Mouse (Mus musculus) c-Kit-negative CD71-positive TER-119-positive erythroid progenitor cells, embryonic 14.5 days (primary cell): ENCODE results near the gene 2310057J18Rik.
"Not testable (repeated sequence)": the region's sequence is repeated elsewhere in the genome, so short reads cannot be mapped to it uniquely, and the experiment has no call there.

Source experiments
- DNase-seq: peaks from one replicate; pipeline ENCODE4 v3.0.0-alpha.2; 2013; ENCODE audit warnings: low read depth, low spot score

Gene 2310057J18Rik

GRCm38 (mm10) chr10:28986203-28986602 is at the start of gene 2310057J18Rik:
TSS of gene 2310057J18Rik (minus strand) at chr10:28986303.
- no peak for DNase-seq

- DNase-seq = not testable (repeated sequence)
Measured at GRCm38 (mm10) chr10:29029960-29030359, 43.9 kb upstream of the 2310057J18Rik start.

GRCm38 (mm10) chr10:29019496-29020270 is 33.6 kb upstream of the 2310057J18Rik start:
- no peak for DNase-seq

- no peak for DNase-seq
Measured at GRCm38 (mm10) chr10:28997776-28998175, 11.7 kb upstream of the 2310057J18Rik start.

GRCm38 (mm10) chr10:28988990-28989389 is 2.9 kb upstream of the 2310057J18Rik start:
- DNase-seq = no peak

- no peak for DNase-seq
Measured at GRCm38 (mm10) chr10:28968189-28968588, 17.9 kb downstream of the 2310057J18Rik start.

GRCm38 (mm10) chr10:28955138-28955537 is 31.0 kb downstream of the 2310057J18Rik start:
- DNase-seq = peak; percentile 9

- DNase-seq = no peak
Measured at GRCm38 (mm10) chr10:28954515-28954914, 31.6 kb downstream of the 2310057J18Rik start.
